Mouse (Mus musculus): ENCODE measurements around the gene Mrpl38. TPM values are rescaled to one million over a fixed set of nuclear protein-coding genes. Genes with fewer than 3 reads are reported as not detected.
"Not testable (repeated sequence)": the region's sequence is repeated elsewhere in the genome, so short reads cannot be mapped to it uniquely, and the experiment has no call there.

Mrpl38 gene
- total and polyA plus RNA-seq, 3 experiments, result 102 to 167 (median 108) TPM

- peak; percentile 58 for DNase-seq
Observed at GRCm38 (mm10) chr11:116093771-116094565, 44.7 kb downstream of the Mrpl38 start.

GRCm38 (mm10) chr11:116092959-116093358, 45.7 kb downstream of the Mrpl38 start:
- DNase-seq, result not testable (repeated sequence)

- DNase-seq, result no peak
Observed at GRCm38 (mm10) chr11:116091591-116091990, 47.1 kb downstream of the Mrpl38 start.

GRCm38 (mm10) chr11:116089545-116089944, 49.1 kb downstream of the Mrpl38 start:
- DNase-seq, result no peak

GRCm38 (mm10) chr11:116088741-116089394, 49.8 kb downstream of the Mrpl38 start:
- DNase-seq, result no peak

GRCm38 (mm10) chr11:116088188-116088587, 50.5 kb downstream of the Mrpl38 start:
- no peak for DNase-seq

GRCm38 (mm10) chr11:116087194-116088130, 51.2 kb downstream of the Mrpl38 start:
- DNase-seq, result peak; percentile 93

GRCm38 (mm10) chr11:116086258-116087193, 52.1 kb downstream of the Mrpl38 start, which contains the start of gene Wbp2:
Gene Wbp2, minus strand, starts transcription at chr11:116086995.
- peak; percentile 98 for DNase-seq

GRCm38 (mm10) chr11:116084166-116084565, 54.5 kb downstream of the Mrpl38 start:
- no peak for DNase-seq

- no peak for DNase-seq
Observed at GRCm38 (mm10) chr11:116083096-116083672, 55.5 kb downstream of the Mrpl38 start.

Other genes with a start within 250 kb of the Mrpl38 start
- 1 to 10 TPM in 1 of 2 experiments, under 1 TPM in 1; 0.58 to 1.3 TPM for gene Smim5, start 238.9 kb downstream of the Mrpl38 start, total RNA-seq (2021)
- 0.86 and 0.99 TPM in 2 replicates for gene Smim5, start 238.9 kb downstream of the Mrpl38 start, polyA plus RNA-seq (2012; rRNA removed)
- gene Smim6, start 226.9 kb downstream of the Mrpl38 start, total RNA-seq (2021), result not detected
- not detected in 2 replicates for gene Smim6, start 226.9 kb downstream of the Mrpl38 start, polyA plus RNA-seq (2012; rRNA removed)
- 10 to 100 TPM; 31.8 to 44.5 TPM for gene Sap30bp, start 205.6 kb downstream of the Mrpl38 start, total RNA-seq (2021)
- 31.4 and 33.8 TPM in 2 replicates for gene Sap30bp, start 205.6 kb downstream of the Mrpl38 start, polyA plus RNA-seq (2012; rRNA removed)
- gene Recql5, start 205.4 kb downstream of the Mrpl38 start, total RNA-seq (2021), result 10 to 100 TPM; 20.8 to 28.3 TPM
- gene Recql5, start 205.4 kb downstream of the Mrpl38 start, polyA plus RNA-seq (2012; rRNA removed), result 22.4 and 25.4 TPM in 2 replicates
- 1 to 10 TPM; 2.1 to 4.3 TPM for gene Itgb4, start 164.2 kb downstream of the Mrpl38 start, total RNA-seq (2021)
- 3.9 and 4.8 TPM in 2 replicates for gene Itgb4, start 164.2 kb downstream of the Mrpl38 start, polyA plus RNA-seq (2012; rRNA removed)
- 10 to 100 TPM; 30.6 to 45.6 TPM for gene Galk1, start 126.1 kb downstream of the Mrpl38 start, total RNA-seq (2021)
- 68.6 and 71.3 TPM in 2 replicates for gene Galk1, start 126.1 kb downstream of the Mrpl38 start, polyA plus RNA-seq (2012; rRNA removed)
- 100 to 1,000 TPM; 270 to 363 TPM for gene H3f3b, start 110.9 kb downstream of the Mrpl38 start, total RNA-seq (2021)
- gene H3f3b, start 110.9 kb downstream of the Mrpl38 start, polyA plus RNA-seq (2012; rRNA removed), result 76.2 and 92.7 TPM in 2 replicates
- gene Unk, start 108.5 kb downstream of the Mrpl38 start, total RNA-seq (2021), result 10 to 100 TPM; 20.2 to 21.2 TPM
- gene Unk, start 108.5 kb downstream of the Mrpl38 start, polyA plus RNA-seq (2012; rRNA removed), result 46.0 and 58.5 TPM in 2 replicates
- gene Unc13d, start 60.9 kb downstream of the Mrpl38 start, total RNA-seq (2021), result 1 to 10 TPM in 1 of 2 experiments, under 1 TPM in 1; 0.83 to 1.0 TPM
- gene Unc13d, start 60.9 kb downstream of the Mrpl38 start, polyA plus RNA-seq (2012; rRNA removed), result 2.3 and 3.4 TPM in 2 replicates
- gene Wbp2, start 51.9 kb downstream of the Mrpl38 start, total RNA-seq (2021), result 100 to 1,000 TPM; 165 to 185 TPM
- gene Wbp2, start 51.9 kb downstream of the Mrpl38 start, polyA plus RNA-seq (2012; rRNA removed), result 517 and 528 TPM in 2 replicates
- gene Trim47, start 11.7 kb downstream of the Mrpl38 start, total RNA-seq (2021), result 10 to 100 TPM; 10.3 to 17.9 TPM
- 49.1 and 68.9 TPM in 2 replicates for gene Trim47, start 11.7 kb downstream of the Mrpl38 start, polyA plus RNA-seq (2012; rRNA removed)
- gene Trim65, start 7.7 kb downstream of the Mrpl38 start, total RNA-seq (2021), result 10 to 100 TPM in 1 of 2 experiments, 1 to 10 TPM in 1; 9.5 to 11.8 TPM
- 15.9 and 16.0 TPM in 2 replicates for gene Trim65, start 7.7 kb downstream of the Mrpl38 start, polyA plus RNA-seq (2012; rRNA removed)
- 10 to 100 TPM; 30.4 to 37.8 TPM for gene Fbf1, start 29.3 kb upstream of the Mrpl38 start, total RNA-seq (2021)
- 19.5 and 21.4 TPM in 2 replicates for gene Fbf1, start 29.3 kb upstream of the Mrpl38 start, polyA plus RNA-seq (2012; rRNA removed)
- gene Ten1, start 60.0 kb upstream of the Mrpl38 start, total RNA-seq (2021), result 10 to 100 TPM; 24.7 to 27.3 TPM
- 15.0 and 16.2 TPM in 2 replicates for gene Ten1, start 60.0 kb upstream of the Mrpl38 start, polyA plus RNA-seq (2012; rRNA removed)
- 100 to 1,000 TPM; 225 TPM for gene Acox1, start 60.2 kb upstream of the Mrpl38 start, total RNA-seq (2021)
- 64.1 and 67.5 TPM in 2 replicates for gene Acox1, start 60.2 kb upstream of the Mrpl38 start, polyA plus RNA-seq (2012; rRNA removed)
- 1 to 10 TPM in 1 of 2 experiments, under 1 TPM in 1; 0.43 to 1.8 TPM for gene Evpl, start 99.2 kb upstream of the Mrpl38 start, total RNA-seq (2021)
- gene Evpl, start 99.2 kb upstream of the Mrpl38 start, polyA plus RNA-seq (2012; rRNA removed), result 0.49 and 0.57 TPM in 2 replicates
- 10 to 100 TPM; 70.0 to 77.0 TPM for gene Srp68, start 135.3 kb upstream of the Mrpl38 start, total RNA-seq (2021)
- 21.4 and 27.6 TPM in 2 replicates for gene Srp68, start 135.3 kb upstream of the Mrpl38 start, polyA plus RNA-seq (2012; rRNA removed)
- under 1 TPM in 1 of 2 experiments, not detected in 1; 0.24 TPM for gene Galr2, start 142.1 kb upstream of the Mrpl38 start, total RNA-seq (2021)
- gene Galr2, start 142.1 kb upstream of the Mrpl38 start, polyA plus RNA-seq (2012; rRNA removed), result 0.90 and 1.1 TPM in 2 replicates
- gene Exoc7, start 168.4 kb upstream of the Mrpl38 start, total RNA-seq (2021), result 10 to 100 TPM; 64.9 to 67.6 TPM
- gene Exoc7, start 168.4 kb upstream of the Mrpl38 start, polyA plus RNA-seq (2012; rRNA removed), result 21.8 and 26.7 TPM in 2 replicates
- under 1 TPM in 1 of 2 experiments, not detected in 1; 0.14 TPM for gene Foxj1, start 196.5 kb upstream of the Mrpl38 start, total RNA-seq (2021)
- gene Foxj1, start 196.5 kb upstream of the Mrpl38 start, polyA plus RNA-seq (2012; rRNA removed), result 0.19 and 0.26 TPM in 2 replicates